Mouse (Mus musculus): ENCODE measurements around the gene Endod1. TPM values are rescaled to one million over a fixed set of nuclear protein-coding genes. Genes with fewer than 3 reads are reported as not detected.

Gene Endod1
- polyA plus RNA-seq, 1 experiment from 2014 or later = 36.7 TPM

DNA sequence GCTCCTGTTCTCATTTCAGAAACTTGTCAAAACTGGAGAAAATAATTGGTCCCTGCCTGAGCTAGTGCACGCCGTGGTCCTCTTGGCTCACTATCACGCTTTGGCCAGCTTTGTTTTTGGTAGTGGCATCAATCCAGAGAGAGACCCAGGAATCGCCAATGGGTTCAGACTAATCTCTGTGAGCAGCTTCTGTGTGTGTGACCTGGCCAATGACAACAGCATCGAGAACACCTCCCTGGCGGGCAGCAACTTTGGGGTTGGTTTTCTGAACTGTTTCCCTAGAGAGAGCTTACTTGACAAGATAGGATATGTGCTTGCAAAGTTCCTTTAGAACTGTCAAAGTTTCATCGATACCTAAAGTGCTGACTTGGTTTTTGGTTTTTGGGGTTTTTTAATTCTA, 66.8 kb downstream of the Endod1 start:
- Histone ChIP-seq H3K4me2 (ENCODE audit: low read length) (no peak overlapping the region), H3K4me3 (ENCODE audit: low read depth, low read length) (no peak overlapping the region), H3K9me3 (replicated peaks; ENCODE audit: control insufficient read depth, low read length, poor library complexity, severe bottlenecking) (no peaks in the 10 kb centered on the region), H3K27me3 (ENCODE audit: control insufficient read depth, insufficient read depth, low read depth, low read length) (no peaks in the 10 kb centered on the region), H3K9ac (ENCODE audit: low read depth, low read length) (no peak overlapping the region), H3K27ac (ENCODE audit: low read length) (no peak overlapping the region; the same call in 1 of the 2 replicates), H3K36me3 (ENCODE audit: control insufficient read depth, insufficient read depth, low read length) (peaks cover 14% of the 10 kb centered on the region), H3K4me1 (ENCODE audit: control insufficient read depth, insufficient read depth, low read length) (no peaks in the 10 kb centered on the region)
- 90% methylated on average over 7 of the region's 7 CpGs for WGBS
- ATAC-seq = no peak

DNA sequence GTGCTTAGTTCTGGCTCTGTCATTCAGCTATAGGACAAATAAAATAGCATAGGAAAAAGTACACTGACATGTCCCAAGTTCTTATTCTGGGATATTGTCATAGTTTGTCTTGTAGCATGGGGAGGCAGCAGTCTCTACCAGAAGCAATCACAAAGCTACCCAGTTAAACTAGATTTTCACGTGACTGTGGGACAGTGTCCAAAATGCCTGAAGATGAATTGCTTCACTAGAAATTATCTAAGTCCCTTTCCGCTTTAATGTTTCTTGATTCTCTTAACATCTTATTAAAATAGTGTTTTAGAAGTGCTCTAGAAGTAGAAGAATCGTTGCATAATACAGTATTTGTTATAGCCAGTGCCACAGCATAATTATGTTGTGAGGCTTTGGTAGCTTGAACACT, 67.3 kb downstream of the Endod1 start:
- no peak for ATAC-seq
- Histone ChIP-seq H3K4me1 (ENCODE audit: control insufficient read depth, insufficient read depth, low read length) (no peaks in the 10 kb centered on the region), H3K9ac (ENCODE audit: low read depth, low read length) (no peak overlapping the region), H3K36me3 (ENCODE audit: control insufficient read depth, insufficient read depth, low read length) (peaks cover 14% of the 10 kb centered on the region), H3K9me3 (replicated peaks; ENCODE audit: control insufficient read depth, low read length, poor library complexity, severe bottlenecking) (no peaks in the 10 kb centered on the region), H3K27me3 (ENCODE audit: control insufficient read depth, insufficient read depth, low read depth, low read length) (no peaks in the 10 kb centered on the region), H3K27ac (ENCODE audit: low read length) (no peak overlapping the region), H3K4me2 (ENCODE audit: low read length) (no peak overlapping the region), H3K4me3 (ENCODE audit: low read depth, low read length) (no peak overlapping the region)
- 88% methylated on average over 3 of the region's 3 CpGs for WGBS

DNA sequence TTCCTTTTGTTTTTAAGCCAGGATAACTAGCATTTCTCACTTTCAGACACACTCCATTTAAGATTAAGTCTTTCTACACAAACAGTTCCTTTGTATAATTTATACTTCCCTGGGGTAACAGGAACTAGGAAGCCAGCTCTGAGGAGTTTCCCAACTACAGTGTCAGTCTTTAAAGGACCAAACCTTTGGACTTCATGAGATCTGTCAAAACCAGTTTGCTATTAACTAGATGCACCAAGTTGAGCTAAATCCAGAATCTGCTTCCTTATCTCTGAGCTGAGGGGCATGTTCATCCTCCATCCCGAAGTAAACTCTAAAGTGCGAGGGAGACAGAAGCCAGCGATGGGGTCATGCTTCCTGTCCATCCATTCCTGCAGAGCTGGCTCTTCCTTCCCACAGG, 74.0 kb downstream of the Endod1 start:
- H3K36me3 ChIP-seq (ENCODE audit: control insufficient read depth, insufficient read depth, low read length) = 0 out of 2 replicates have a peak, but pooled peaks cover 3% of the 10 kb centered on the region
- 93% methylated on average over 3 of the region's 3 CpGs for WGBS
- no peaks in the 10 kb centered on the region for H3K4me1 ChIP-seq (ENCODE audit: control insufficient read depth, insufficient read depth, low read length)
- H3K9ac ChIP-seq (ENCODE audit: low read depth, low read length) = no peak overlapping the region
- H3K4me3 ChIP-seq (ENCODE audit: low read depth, low read length) = no peak overlapping the region
- no peak for ATAC-seq
- H3K27me3 ChIP-seq (ENCODE audit: control insufficient read depth, insufficient read depth, low read depth, low read length) = no peaks in the 10 kb centered on the region
- H3K27ac ChIP-seq (ENCODE audit: low read length) = no peak overlapping the region
- no peaks in the 10 kb centered on the region for H3K9me3 ChIP-seq (replicated peaks; ENCODE audit: control insufficient read depth, low read length, poor library complexity, severe bottlenecking)
- no peak overlapping the region for H3K4me2 ChIP-seq (ENCODE audit: low read length)

DNA sequence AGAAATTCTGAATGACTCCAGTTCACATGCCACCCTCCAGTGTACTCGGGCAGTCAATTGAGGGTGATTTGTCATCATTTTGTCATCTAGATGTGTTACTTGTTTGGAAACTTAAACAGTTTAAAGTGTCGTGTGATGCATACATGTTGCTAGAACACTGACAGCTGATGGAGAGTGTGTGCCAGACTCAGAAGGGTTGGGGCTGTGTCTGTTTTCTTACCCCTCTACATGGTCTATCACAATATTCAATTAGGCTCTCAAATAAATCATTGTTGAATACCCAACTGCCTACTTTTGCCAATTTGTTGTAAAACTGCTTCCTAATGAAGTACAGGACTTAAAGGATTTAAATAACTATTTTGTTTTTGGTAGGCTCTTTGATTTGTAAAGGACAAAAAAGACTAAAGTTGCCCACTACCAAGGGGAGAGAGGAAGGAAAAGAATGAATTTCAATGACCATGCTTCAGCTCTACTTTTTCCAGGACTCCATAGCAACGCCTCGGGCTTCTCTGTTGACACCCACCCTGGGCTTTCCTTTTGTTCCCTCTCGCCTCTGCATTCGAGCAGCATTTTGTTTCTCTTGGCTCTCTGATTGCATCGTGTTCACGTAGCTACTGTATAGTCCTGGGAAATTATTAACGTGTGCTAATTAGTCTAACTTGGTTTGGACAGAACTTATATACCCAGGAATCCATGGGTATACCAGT, 76.9 kb downstream of the Endod1 start:
- H3K4me2 ChIP-seq (ENCODE audit: low read length) = no peak overlapping the region
- WGBS = 32% methylated on average over 9 of the region's 9 CpGs

More for the DNA sequence above, 76.9 kb downstream of the Endod1 start:
- 0 out of 2 replicates have a peak, but pooled peaks cover 3% of the 10 kb centered on the region for H3K36me3 ChIP-seq (ENCODE audit: control insufficient read depth, insufficient read depth, low read length)
- H3K27me3 ChIP-seq (ENCODE audit: control insufficient read depth, insufficient read depth, low read depth, low read length) = no peaks in the 10 kb centered on the region
- no peak overlapping the region for H3K4me3 ChIP-seq (ENCODE audit: low read depth, low read length)
- H3K9ac ChIP-seq (ENCODE audit: low read depth, low read length) = no peak overlapping the region
- peaks cover 2% of the 10 kb centered on the region for H3K4me1 ChIP-seq (ENCODE audit: control insufficient read depth, insufficient read depth, low read length)
- peak; percentile 74 for ATAC-seq
- no peaks in the 10 kb centered on the region for H3K9me3 ChIP-seq (replicated peaks; ENCODE audit: control insufficient read depth, low read length, poor library complexity, severe bottlenecking)
- H3K27ac ChIP-seq (ENCODE audit: low read length) = no peak overlapping the region

Other genes starting within 250 kb of the Endod1 start
- 13.6 and 16.1 TPM in 2 replicates for gene Sesn3, start 106.4 kb downstream of the Endod1 start, polyA plus RNA-seq (2015; fragmentation: Nextera tagmentation; extraction: Ambion mirVana)
- gene Kdm4d, start 119.0 kb upstream of the Endod1 start, polyA plus RNA-seq (2015; fragmentation: Nextera tagmentation; extraction: Ambion mirVana) = 0.63 and 1.3 TPM in 2 replicates
- gene Cwc15, start 119.1 kb upstream of the Endod1 start, polyA plus RNA-seq (2015; fragmentation: Nextera tagmentation; extraction: Ambion mirVana) = 145 TPM in 2 replicates